Mouse (Mus musculus): Measurements from ENCODE around the gene Ctsw.

DNA sequence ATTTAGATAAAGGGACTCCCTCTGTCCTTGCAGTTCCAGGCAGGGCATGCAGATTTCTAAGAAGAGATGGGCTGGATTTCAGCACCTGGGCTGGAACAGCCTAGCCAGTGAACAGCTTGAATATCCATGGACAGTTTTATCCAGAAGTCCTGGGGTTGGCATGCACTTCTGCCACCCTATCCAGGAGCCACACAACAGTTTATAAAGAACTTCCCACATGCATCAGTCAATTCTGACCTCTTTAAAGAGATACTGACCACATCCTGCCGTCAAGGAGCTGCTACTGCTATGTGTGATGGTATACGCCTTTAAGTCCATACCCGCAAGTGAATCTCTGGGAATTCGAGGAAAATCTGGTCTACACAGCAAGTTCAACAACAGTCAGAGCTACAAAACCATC lies 39.1 kb downstream of the Ctsw start:
- TF ChIP-seq CTCF (IDR thresholded peaks at IDR 0.05; ENCODE audit: low read depth, low read length) (no peak), GATA1 (IDR thresholded peaks at IDR 0.05; ENCODE audit: borderline replicate concordance, low read length) (no peak)
